Mouse (Mus musculus) liver, adult 2 months (tissue): ENCODE results near the gene Ptgir.

Experiments
- CTCF ChIP-seq: fragments of 200-500 bp; IDR thresholded peaks from 2 replicates; pipeline ENCODE4 v1.5.1; 2011; ENCODE audit warnings: low read depth, low read length, control low read depth
- POLR2A ChIP-seq: fragments of 200-500 bp; IDR thresholded peaks from 2 replicates; pipeline ENCODE4 v1.6.1; 2011; ENCODE audit warnings: low read length, control low read depth; ENCODE audit not compliant: insufficient read depth; ENCODE audit errors: extremely low read depth

GRCm38 (mm10) chr7:16937312-16937711, 31.0 kb downstream of the Ptgir start:
- TF ChIP-seq POLR2A (no peak), CTCF (peak; percentile 54)
